Mouse (Mus musculus): ENCODE measurements around the gene H2afy2.

DNA sequence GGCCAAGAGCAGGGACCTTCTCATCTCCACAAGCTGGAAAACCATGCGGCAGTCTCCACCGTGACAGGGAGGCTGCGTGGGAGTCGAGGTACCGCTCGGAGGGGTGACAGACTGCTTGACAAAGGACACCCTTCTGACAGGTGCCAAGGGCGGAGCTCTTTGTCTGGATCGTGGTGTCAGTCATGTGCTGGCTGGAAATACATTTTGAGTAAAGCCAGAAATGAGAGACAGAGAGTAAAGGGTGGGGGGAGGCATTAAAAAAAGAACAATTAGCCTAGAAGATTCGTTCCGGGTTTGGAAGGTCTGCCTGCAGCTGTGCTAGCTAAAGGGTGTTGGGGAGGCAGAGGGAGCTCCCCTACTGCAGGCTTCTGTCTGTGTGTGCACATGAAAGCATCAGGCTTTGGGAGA lies 47.3 kb downstream of the H2afy2 start:
- TF ChIP-seq HCFC1 (IDR thresholded peaks at IDR 0.05; ENCODE audit: borderline replicate concordance, insufficient read depth, low read length) (no peak), ZC3H11A (IDR thresholded peaks at IDR 0.05; ENCODE audit: borderline replicate concordance, low read depth, low read length) (no peak), ZNF384 (IDR thresholded peaks at IDR 0.05; ENCODE audit: low read depth, low read length) (no peak)
